ENCODE assay signal across 16 mouse cellular contexts in the genomic region with DNA sequence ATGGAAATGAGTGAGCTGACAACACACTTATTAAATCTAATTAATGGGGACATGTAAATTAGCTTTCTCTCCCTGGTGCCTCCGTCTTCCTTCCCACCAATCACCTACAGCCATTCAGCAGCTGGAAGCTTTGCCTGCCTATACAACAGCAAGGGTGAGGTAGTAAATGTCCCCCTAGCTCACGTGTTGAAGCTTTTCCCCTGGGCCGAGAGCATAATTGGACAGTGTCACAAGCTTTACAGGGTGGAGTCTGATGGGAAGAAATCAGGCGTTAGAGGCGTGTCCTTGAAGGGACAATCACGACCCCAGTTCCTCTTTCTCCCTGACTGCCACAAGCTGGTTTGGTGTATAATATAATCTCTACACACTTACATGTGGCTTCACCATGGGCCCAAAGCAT.
DNase-seq lines count a peak whose midpoint lies in the region; ATAC-seq and TF ChIP-seq lines count a peak whose summit lies in the region.
"Had no signal": no experiment of that assay in that cellular context is flagged by ENCODE, and none has a peak within 500 bp of the region (broad histone marks: within the 10 kb centered on the region; RNA-seq: fewer than 3 reads in every experiment).

No protein-coding gene starts in this region.

- WGBS in forebrain, embryonic 12.5 days: 34% methylated on average over 6 of the region's 6 CpGs
- 35% methylated on average over 6 of the region's 6 CpGs for WGBS in hindbrain, embryonic 15.5 days
- 25% methylated on average over 6 of the region's 6 CpGs for WGBS in neural tube, embryonic 14.5 days

- no peak for TF ChIP-seq CTCF in bone marrow macrophage, adult 2 months (IDR thresholded peaks at IDR 0.05; ENCODE audit: low read depth, low read length)
- TF ChIP-seq CTCF in gastrocnemius, adult 2 months (IDR thresholded peaks at IDR 0.05): no peak

- TF ChIP-seq POLR2A in bone marrow macrophage, adult 2 months (IDR thresholded peaks at IDR 0.05; ENCODE audit: borderline replicate concordance, low read depth, low read length): no peak

- 0 out of 2 replicates have a peak overlapping the region, but pooled peaks have one; percentile 0 for H3K27ac ChIP-seq in bone marrow macrophage, adult 2 months (ENCODE audit: insufficient read depth, low read depth, low read length)
- H3K27ac ChIP-seq in forebrain, embryonic 12.5 days: 0 out of 2 replicates have a peak overlapping the region, but pooled peaks have one; percentile 27
- peak overlapping the region; percentile 52 for H3K27ac ChIP-seq in hindbrain, embryonic 15.5 days (replicated peaks)
- peak overlapping the region; percentile 50; the same call in 1 of the 2 replicates for H3K27ac ChIP-seq in neural tube, embryonic 14.5 days (ENCODE audit: low read depth, low read length)
- H3K27ac ChIP-seq in gastrocnemius, adult 2 months: no peak overlapping the region
- H3K27ac ChIP-seq: limb, embryonic 13.5 days; macrophage had no signal

- no peak overlapping the region for H3K4me3 ChIP-seq in bone marrow macrophage, adult 2 months (ENCODE audit: insufficient read depth, low read length)
- no peak overlapping the region for H3K4me3 ChIP-seq in forebrain, embryonic 12.5 days (replicated peaks)
- H3K4me3 ChIP-seq in hindbrain, embryonic 15.5 days: no peak overlapping the region
- H3K4me3 ChIP-seq in neural tube, embryonic 14.5 days (ENCODE audit: low read depth, low read length): no peak overlapping the region
- no peak overlapping the region for H3K4me3 ChIP-seq in gastrocnemius, adult 2 months
- H3K4me3 ChIP-seq: heart, embryonic 12.5 days; limb, embryonic 13.5 days had no signal

- peak; percentile 71; the same call in 1 of the 2 replicates for ATAC-seq in forebrain, embryonic 12.5 days (ENCODE audit: low FRiP score)
- ATAC-seq in hindbrain, embryonic 15.5 days (ENCODE audit: low FRiP score, low read depth): peak; percentile 61; the same call in 1 of the 2 replicates
- peak; percentile 89 for ATAC-seq in neural tube, embryonic 14.5 days (ENCODE audit: low read depth)

- H3K4me1 ChIP-seq in bone marrow macrophage, adult 2 months (ENCODE audit: control insufficient read depth, insufficient read depth, low read length): peaks cover 11% of the 10 kb centered on the region
- H3K4me1 ChIP-seq in forebrain, embryonic 12.5 days: peaks cover 11% of the 10 kb centered on the region; the same call in 1 of the 2 replicates
- peaks cover 15% of the 10 kb centered on the region for H3K4me1 ChIP-seq in hindbrain, embryonic 15.5 days (replicated peaks)
- peaks cover 7% of the 10 kb centered on the region for H3K4me1 ChIP-seq in neural tube, embryonic 14.5 days (ENCODE audit: control insufficient read depth, insufficient read depth, low read length)
- H3K4me1 ChIP-seq: limb, embryonic 13.5 days had no signal

- no peaks in the 10 kb centered on the region for H3K9me3 ChIP-seq in forebrain, embryonic 12.5 days
- no peaks in the 10 kb centered on the region for H3K9me3 ChIP-seq in hindbrain, embryonic 15.5 days
- H3K9me3 ChIP-seq in neural tube, embryonic 14.5 days (ENCODE audit: control insufficient read depth, low read length): no peaks in the 10 kb centered on the region
- H3K9me3 ChIP-seq: heart, embryonic 12.5 days; limb, embryonic 13.5 days had no signal

- no peak overlapping the region for H3K9ac ChIP-seq in forebrain, embryonic 12.5 days
- H3K9ac ChIP-seq in hindbrain, embryonic 15.5 days: no peak overlapping the region
- no peak overlapping the region for H3K9ac ChIP-seq in neural tube, embryonic 14.5 days (replicated peaks; ENCODE audit: low read depth, low read length)
- H3K9ac ChIP-seq: heart, embryonic 12.5 days; limb, embryonic 13.5 days had no signal

- H3K27me3 ChIP-seq in forebrain, embryonic 12.5 days: no peaks in the 10 kb centered on the region
- no peaks in the 10 kb centered on the region for H3K27me3 ChIP-seq in hindbrain, embryonic 15.5 days
- H3K27me3 ChIP-seq in neural tube, embryonic 14.5 days (ENCODE audit: control insufficient read depth, insufficient read depth, low read length): no peaks in the 10 kb centered on the region
- H3K27me3 ChIP-seq: heart, embryonic 12.5 days; limb, embryonic 13.5 days had no signal

- intact Hi-C loops in gastrocnemius, adult 2 months (cut with DNase I): no loop called here

- 0 out of 2 replicates have a peak overlapping the region, but pooled peaks have one; percentile 3 for H3K4me2 ChIP-seq in forebrain, embryonic 12.5 days
- H3K4me2 ChIP-seq in hindbrain, embryonic 15.5 days: no peak overlapping the region
- no peak overlapping the region for H3K4me2 ChIP-seq in neural tube, embryonic 14.5 days (ENCODE audit: low read depth, low read length)
- H3K4me2 ChIP-seq: heart, embryonic 12.5 days; limb, embryonic 13.5 days had no signal

- no peak for DNase-seq in gastrocnemius, postnatal 10 days
- DNase-seq in gastrocnemius, adult 2 months: no peak
- DNase-seq in kidney, postnatal 25 days: no peak
- DNase-seq: adrenal gland, adult 2 months; cerebellum, adult 9-11 months; heart, postnatal 4 days; kidney, adult 18-20 months; kidney, postnatal 4 days; lung, adult 18-20 months had no signal

- no peaks in the 10 kb centered on the region for H3K36me3 ChIP-seq in forebrain, embryonic 12.5 days (replicated peaks)
- H3K36me3 ChIP-seq in hindbrain, embryonic 15.5 days: no peaks in the 10 kb centered on the region
- H3K36me3 ChIP-seq in neural tube, embryonic 14.5 days (ENCODE audit: control insufficient read depth, insufficient read depth, low read length): no peaks in the 10 kb centered on the region
- H3K36me3 ChIP-seq: heart, embryonic 12.5 days; limb, embryonic 13.5 days had no signal
